Comparison of ENCODE assay signal across 14 mouse cellular contexts in genomic region chr1:74357531-74357930, GRCm38 (mm10). TPM values are rescaled to one million over a fixed set of nuclear protein-coding genes. Genes with fewer than 3 reads are reported as not detected.
"Had no signal": no experiment of that assay in that cellular context is flagged by ENCODE, and none has a peak within 500 bp of the region (broad histone marks: within the 10 kb centered on the region; RNA-seq: fewer than 3 reads in every experiment).

No protein-coding gene starts in this region.

- H3K9ac ChIP-seq: lung, embryonic 14.5 days; midbrain, embryonic 12.5 days; neural tube, embryonic 12.5 days; stomach, embryonic 15.5 days had no signal

- H3K36me3 ChIP-seq: stomach, embryonic 15.5 days had no signal

- H3K9me3 ChIP-seq: midbrain, embryonic 10.5 days; midbrain, embryonic 12.5 days; neural tube, embryonic 12.5 days; stomach, embryonic 15.5 days had no signal

- H3K4me3 ChIP-seq: midbrain, embryonic 10.5 days; midbrain, embryonic 12.5 days; neural tube, embryonic 12.5 days; stomach, embryonic 15.5 days had no signal

- H3K4me2 ChIP-seq: lung, embryonic 14.5 days; midbrain, embryonic 12.5 days; neural tube, embryonic 12.5 days; stomach, embryonic 15.5 days had no signal

- H3K27me3 ChIP-seq: midbrain, embryonic 12.5 days; neural tube, embryonic 12.5 days; stomach, embryonic 15.5 days had no signal

- H3K27ac ChIP-seq: midbrain, embryonic 10.5 days; midbrain, embryonic 12.5 days; neural tube, embryonic 12.5 days; stomach, embryonic 15.5 days; stomach, postnatal 0 days had no signal

- DNase-seq: lung, adult 18-20 months; lung, embryonic 14.5 days; lung, postnatal 10 days; lung, postnatal 4 days; midbrain, embryonic 14.5 days; thymus, adult 2 months; thymus, postnatal 25 days; thymus, postnatal 4 days had no signal

- H3K4me1 ChIP-seq: midbrain, embryonic 12.5 days; neural tube, embryonic 12.5 days; stomach, embryonic 15.5 days had no signal

RNA-seq across cellular contexts. Expression of gene Vil1, which starts 51.6 kb away (rescaled TPM):
- polyA plus RNA-seq: spleen, adult 2 months had no signal
